Mouse (Mus musculus) lung, adult 2 months (tissue): ENCODE results near the gene Dgki.

ENCODE experiments used
- CTCF ChIP-seq: fragments of 200-500 bp; IDR thresholded peaks from 2 replicates; pipeline ENCODE4 v1.5.1; 2011; ENCODE audit warnings: mild to moderate bottlenecking, low read length, control low read depth; ENCODE audit not compliant: insufficient read depth
- POLR2A ChIP-seq: fragments of 200-500 bp; IDR thresholded peaks from 2 replicates; pipeline ENCODE4 v1.6.1; 2011; ENCODE audit warnings: low read depth, mild to moderate bottlenecking, control low read depth, low read length, borderline replicate concordance; ENCODE audit errors: extremely low read depth

DNA sequence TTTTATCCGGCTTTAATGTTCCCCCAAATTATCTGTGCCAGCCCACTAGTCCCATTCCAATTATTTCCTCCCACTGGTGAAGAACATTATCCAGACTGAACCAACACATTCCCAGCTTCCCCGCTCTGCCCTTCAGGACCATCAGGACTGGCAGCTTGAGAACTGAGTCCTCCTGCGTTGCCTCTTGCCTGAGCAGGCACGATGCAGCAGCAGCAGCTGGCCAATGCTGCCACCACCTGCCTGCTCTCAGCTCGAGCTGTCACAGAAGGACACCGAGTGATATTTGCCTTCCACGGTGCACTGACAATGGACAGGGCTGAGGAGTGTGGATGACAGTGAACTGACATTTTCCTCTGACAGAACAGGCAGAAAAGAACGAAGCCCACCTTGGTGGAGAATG lies 261.5 kb downstream of the Dgki start:
- no peak for TF ChIP-seq CTCF
- TF ChIP-seq POLR2A, result no peak
